Mouse (Mus musculus) ES-E14 (cell line): ENCODE results near the gene Dpp4.

Experiments used
- CHD2 ChIP-seq: IDR thresholded peaks from 2 replicates; pipeline ENCODE4 v1.6.1; 2014; ENCODE audit warnings: mild to moderate bottlenecking, low read depth, low read length, inconsistent platforms
- HCFC1 ChIP-seq: IDR thresholded peaks from 2 replicates; pipeline ENCODE4 v1.6.1; 2012; ENCODE audit warnings: low read length, inconsistent platforms, borderline replicate concordance; ENCODE audit not compliant: insufficient read depth
- ZC3H11A ChIP-seq: IDR thresholded peaks from 2 replicates; pipeline ENCODE4 v1.6.1; 2012; ENCODE audit warnings: low read depth, mild to moderate bottlenecking, inconsistent platforms, low read length, borderline replicate concordance
- ZNF384 ChIP-seq: IDR thresholded peaks from 2 replicates; pipeline ENCODE4 v1.6.1; 2012; ENCODE audit warnings: low read depth, low read length, inconsistent platforms

DNA sequence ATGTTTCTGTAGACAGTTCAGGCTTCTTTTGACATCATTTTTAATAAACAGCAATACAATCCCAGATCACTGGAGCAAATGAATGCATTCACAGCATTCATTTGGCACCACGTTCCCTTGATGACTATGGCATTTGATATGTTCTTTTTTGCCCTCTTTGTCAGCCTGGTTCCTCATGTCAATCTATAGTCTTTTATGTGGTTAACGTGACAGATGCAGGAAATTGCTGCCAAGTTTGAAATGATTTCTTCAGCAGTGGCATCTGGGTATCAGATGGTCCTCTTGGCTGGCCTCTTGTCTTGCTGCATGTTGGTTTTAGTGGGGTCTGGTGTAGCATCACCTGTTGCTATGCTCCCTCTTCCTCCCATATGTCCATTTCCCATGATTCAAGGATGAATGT is 118.2 kb downstream of the Dpp4 start:
- TF ChIP-seq HCFC1 (no peak), ZNF384 (no peak), CHD2 (no peak), ZC3H11A (no peak)
